Mouse (Mus musculus): ENCODE results near the gene Nfkb1. TPM values are rescaled to one million over a fixed set of nuclear protein-coding genes. Genes with fewer than 3 reads are reported as not detected.

The Nfkb1 gene
- polyA plus RNA-seq, 1 experiment from 2014 or later: 15.2 TPM

- ATAC-seq: no peak
- H3K36me3 ChIP-seq (ENCODE audit: control insufficient read depth, insufficient read depth): peaks cover 60% of the 10 kb centered on the region
- no peak for TF ChIP-seq CTCF (IDR thresholded peaks at IDR 0.05; ENCODE audit: low read depth)
- no peaks in the 10 kb centered on the region for H3K9me3 ChIP-seq (ENCODE audit: control insufficient read depth)
- H3K4me1 ChIP-seq (replicated peaks; ENCODE audit: control insufficient read depth, insufficient read depth, low read length): no peaks in the 10 kb centered on the region
- peak overlapping the region; percentile 7; the same call in 1 of the 2 replicates for H3K4me2 ChIP-seq (replicated peaks; ENCODE audit: low read depth)
- no peak overlapping the region for H3K27ac ChIP-seq (ENCODE audit: low read depth, low read length)
- WGBS: 77% methylated on average over 24 of the region's 24 CpGs
- no peak overlapping the region for H3K4me3 ChIP-seq (ENCODE audit: low read depth, low read length)
- no peaks in the 10 kb centered on the region for H3K27me3 ChIP-seq (replicated peaks; ENCODE audit: control insufficient read depth, insufficient read depth, low read length)
- H3K9ac ChIP-seq (ENCODE audit: low read depth, low read length): no peak overlapping the region
Measured at GRCm38 (mm10) chr3:135607660-135608473, 83.5 kb downstream of the Nfkb1 start.

GRCm38 (mm10) chr3:135607021-135607420 lies 84.3 kb downstream of the Nfkb1 start:
- no peak for TF ChIP-seq CTCF (IDR thresholded peaks at IDR 0.05; ENCODE audit: low read depth)
- peaks cover 60% of the 10 kb centered on the region for H3K36me3 ChIP-seq (ENCODE audit: control insufficient read depth, insufficient read depth)
- no peaks in the 10 kb centered on the region for H3K27me3 ChIP-seq (replicated peaks; ENCODE audit: control insufficient read depth, insufficient read depth, low read length)
- H3K4me2 ChIP-seq (replicated peaks; ENCODE audit: low read depth): no peak overlapping the region
- no peak overlapping the region for H3K27ac ChIP-seq (ENCODE audit: low read depth, low read length)
- H3K9ac ChIP-seq (ENCODE audit: low read depth, low read length): no peak overlapping the region
- H3K4me1 ChIP-seq (replicated peaks; ENCODE audit: control insufficient read depth, insufficient read depth, low read length): no peaks in the 10 kb centered on the region
- H3K9me3 ChIP-seq (ENCODE audit: control insufficient read depth): no peaks in the 10 kb centered on the region
- no peak for ATAC-seq
- WGBS: 64% methylated on average over 9 of the region's 9 CpGs
- H3K4me3 ChIP-seq (ENCODE audit: low read depth, low read length): no peak overlapping the region

- 89% methylated on average over 8 of the region's 8 CpGs for WGBS
- H3K36me3 ChIP-seq (ENCODE audit: control insufficient read depth, insufficient read depth): peaks cover 61% of the 10 kb centered on the region
- H3K4me1 ChIP-seq (replicated peaks; ENCODE audit: control insufficient read depth, insufficient read depth, low read length): no peaks in the 10 kb centered on the region
- H3K27ac ChIP-seq (ENCODE audit: low read depth, low read length): no peak overlapping the region
- ATAC-seq: no peak
- no peak overlapping the region for H3K4me2 ChIP-seq (replicated peaks; ENCODE audit: low read depth)
- no peak overlapping the region for H3K9ac ChIP-seq (ENCODE audit: low read depth, low read length)
- H3K4me3 ChIP-seq (ENCODE audit: low read depth, low read length): no peak overlapping the region
- H3K27me3 ChIP-seq (replicated peaks; ENCODE audit: control insufficient read depth, insufficient read depth, low read length): no peaks in the 10 kb centered on the region
- H3K9me3 ChIP-seq (ENCODE audit: control insufficient read depth): no peaks in the 10 kb centered on the region
- TF ChIP-seq CTCF (IDR thresholded peaks at IDR 0.05; ENCODE audit: low read depth): no peak
Measured at GRCm38 (mm10) chr3:135606592-135606991, 84.8 kb downstream of the Nfkb1 start.

- WGBS: 60% methylated on average over 4 of the region's 4 CpGs
- H3K27ac ChIP-seq (ENCODE audit: low read depth, low read length): no peak overlapping the region
- no peaks in the 10 kb centered on the region for H3K27me3 ChIP-seq (replicated peaks; ENCODE audit: control insufficient read depth, insufficient read depth, low read length)
- no peak for TF ChIP-seq CTCF (IDR thresholded peaks at IDR 0.05; ENCODE audit: low read depth)
- H3K4me3 ChIP-seq (ENCODE audit: low read depth, low read length): no peak overlapping the region
- no peaks in the 10 kb centered on the region for H3K4me1 ChIP-seq (replicated peaks; ENCODE audit: control insufficient read depth, insufficient read depth, low read length)
- no peak for ATAC-seq
- H3K9me3 ChIP-seq (ENCODE audit: control insufficient read depth): no peaks in the 10 kb centered on the region
- H3K4me2 ChIP-seq (replicated peaks; ENCODE audit: low read depth): no peak overlapping the region
- H3K36me3 ChIP-seq (ENCODE audit: control insufficient read depth, insufficient read depth): peaks cover 68% of the 10 kb centered on the region
- no peak overlapping the region for H3K9ac ChIP-seq (ENCODE audit: low read depth, low read length)
Measured at GRCm38 (mm10) chr3:135605474-135605873, 85.9 kb downstream of the Nfkb1 start.

GRCm38 (mm10) chr3:135604626-135605417 lies 86.5 kb downstream of the Nfkb1 start:
- WGBS: 67% methylated on average over 10 of the region's 10 CpGs
- peaks cover 70% of the 10 kb centered on the region for H3K36me3 ChIP-seq (ENCODE audit: control insufficient read depth, insufficient read depth)

GRCm38 (mm10) chr3:135602731-135603130 lies 88.6 kb downstream of the Nfkb1 start:
- Histone ChIP-seq H3K27ac (ENCODE audit: low read depth, low read length) (no peak overlapping the region), H3K4me3 (ENCODE audit: low read depth, low read length) (no peak overlapping the region), H3K27me3 (replicated peaks; ENCODE audit: control insufficient read depth, insufficient read depth, low read length) (no peaks in the 10 kb centered on the region), H3K4me2 (replicated peaks; ENCODE audit: low read depth) (no peak overlapping the region), H3K36me3 (ENCODE audit: control insufficient read depth, insufficient read depth) (peaks cover 61% of the 10 kb centered on the region), H3K4me1 (replicated peaks; ENCODE audit: control insufficient read depth, insufficient read depth, low read length) (no peaks in the 10 kb centered on the region), H3K9me3 (ENCODE audit: control insufficient read depth) (no peaks in the 10 kb centered on the region), H3K9ac (ENCODE audit: low read depth, low read length) (no peak overlapping the region)
- TF ChIP-seq CTCF (IDR thresholded peaks at IDR 0.05; ENCODE audit: low read depth): no peak
- no peak for ATAC-seq
- 87% methylated on average over 10 of the region's 10 CpGs for WGBS

More at GRCm38 (mm10) chr3:135604626-135605417, 86.5 kb downstream of the Nfkb1 start:
- H3K4me2 ChIP-seq (replicated peaks; ENCODE audit: low read depth): no peak overlapping the region
- H3K27me3 ChIP-seq (replicated peaks; ENCODE audit: control insufficient read depth, insufficient read depth, low read length): no peaks in the 10 kb centered on the region
- ATAC-seq: peak; percentile 33; the same call in 1 of the 2 replicates
- H3K9ac ChIP-seq (ENCODE audit: low read depth, low read length): no peak overlapping the region
- no peak for TF ChIP-seq CTCF (IDR thresholded peaks at IDR 0.05; ENCODE audit: low read depth)
- no peaks in the 10 kb centered on the region for H3K9me3 ChIP-seq (ENCODE audit: control insufficient read depth)
- no peaks in the 10 kb centered on the region for H3K4me1 ChIP-seq (replicated peaks; ENCODE audit: control insufficient read depth, insufficient read depth, low read length)
- H3K27ac ChIP-seq (ENCODE audit: low read depth, low read length): no peak overlapping the region
- H3K4me3 ChIP-seq (ENCODE audit: low read depth, low read length): no peak overlapping the region
